Comparison of ENCODE assay signal across 8 mouse cellular contexts in genomic region chrX:160598562-160599458, GRCm38 (mm10).
DNase-seq lines count a peak whose midpoint lies in the region; ATAC-seq and TF ChIP-seq lines count a peak whose summit lies in the region.
"Had no signal": no experiment of that assay in that cellular context is flagged by ENCODE, and none has a peak within 500 bp of the region (broad histone marks: within the 10 kb centered on the region; RNA-seq: fewer than 3 reads in every experiment).

No protein-coding gene starts in this region.

- no peaks in the 10 kb centered on the region for H3K27me3 ChIP-seq in forebrain, embryonic 14.5 days (replicated peaks; ENCODE audit: control insufficient read depth, insufficient read depth, low read length)
- H3K27me3 ChIP-seq in kidney, adult 2 months (replicated peaks; ENCODE audit: control insufficient read depth, insufficient read depth, low read length), result no peaks in the 10 kb centered on the region

- H3K4me1 ChIP-seq in forebrain, embryonic 14.5 days (ENCODE audit: control insufficient read depth, insufficient read depth, low read length), result peaks cover 10% of the 10 kb centered on the region; the same call in 1 of the 2 replicates
- H3K4me1 ChIP-seq in kidney, adult 2 months (ENCODE audit: control insufficient read depth, insufficient read depth, low read length), result peaks cover 5% of the 10 kb centered on the region; the same call in 1 of the 2 replicates
- H3K4me1 ChIP-seq: megakaryocyte, embryonic 14.5 days had no signal

- H3K9ac ChIP-seq in forebrain, embryonic 14.5 days (ENCODE audit: low read length), result no peak overlapping the region

- TF ChIP-seq POLR2A in kidney, adult 2 months (IDR thresholded peaks at IDR 0.05; ENCODE audit: low read depth, low read length), result no peak

- H3K36me3 ChIP-seq in forebrain, embryonic 14.5 days (ENCODE audit: control insufficient read depth, insufficient read depth, low read length), result no peaks in the 10 kb centered on the region
- no peaks in the 10 kb centered on the region for H3K36me3 ChIP-seq in kidney, adult 2 months (ENCODE audit: control insufficient read depth, insufficient read depth, low read length)

- DNase-seq in right cerebral cortex, adult 18-20 months, result peak; percentile 45
- no peak for DNase-seq in right cerebral cortex, postnatal 25 days
- peak; percentile 85 for DNase-seq in forebrain, embryonic 14.5 days (ENCODE audit: low spot score)
- DNase-seq in kidney, adult 2 months, result peak; percentile 24
- DNase-seq in mesoderm, embryonic 11.5 days (ENCODE audit: low read depth, low spot score), result peak; percentile 75
- no peak for DNase-seq in urinary bladder, postnatal 25 days (ENCODE audit: low spot score)
- DNase-seq in urinary bladder, adult 18-20 months (ENCODE audit: low spot score in 2 of 2), result no peak

- no peaks in the 10 kb centered on the region for H3K9me3 ChIP-seq in forebrain, embryonic 14.5 days (replicated peaks; ENCODE audit: control insufficient read depth, low read length)
- H3K9me3 ChIP-seq: megakaryocyte, embryonic 14.5 days had no signal

- H3K4me2 ChIP-seq in forebrain, embryonic 14.5 days (ENCODE audit: low read length), result no peak overlapping the region

- peak; percentile 96 for ATAC-seq in forebrain, embryonic 14.5 days

- TF ChIP-seq CTCF in kidney, adult 2 months (conservative IDR thresholded peaks at IDR 0.05; ENCODE audit: insufficient read depth, insufficient read length, low read depth, low read length), result no peak

- H3K27ac ChIP-seq in forebrain, embryonic 14.5 days (ENCODE audit: low read depth, low read length), result peak overlapping the region; percentile 68
- no peak overlapping the region for H3K27ac ChIP-seq in kidney, adult 2 months (ENCODE audit: insufficient read depth, low read depth, low read length)

- 43% methylated on average over 3 of the region's 3 CpGs for WGBS in forebrain, embryonic 14.5 days
- WGBS in kidney, adult 2 months, result 46% methylated on average over 3 of the region's 3 CpGs

- H3K4me3 ChIP-seq in forebrain, embryonic 14.5 days (ENCODE audit: low read depth, low read length), result no peak overlapping the region
- H3K4me3 ChIP-seq in kidney, adult 2 months (ENCODE audit: insufficient read depth, low read depth, low read length), result no peak overlapping the region
- H3K4me3 ChIP-seq: megakaryocyte, embryonic 14.5 days had no signal

Comparison
In these comparisons a context has a peak if more than half of its experiments do, and no peak if none do; other contexts are left out.
1. DNase-seq: peak in right cerebral cortex, adult 18-20 months (single experiment), forebrain, embryonic 14.5 days (single experiment), kidney, adult 2 months (single experiment) and mesoderm, embryonic 11.5 days (single experiment); none in right cerebral cortex, postnatal 25 days (single experiment), urinary bladder, postnatal 25 days (single experiment) and urinary bladder, adult 18-20 months (0 of 2).